Mouse (Mus musculus): ENCODE results near the gene Tmem41b.
"Not testable (repeated sequence)": the region's sequence is repeated elsewhere in the genome, so short reads cannot be mapped to it uniquely, and the experiment has no call there.

Tmem41b gene

GRCm38 (mm10) chr7:109986775-109987174, at the start of gene Tmem41b:
TSS of gene Tmem41b (minus strand) at chr7:109986929.
- DNase-seq (ENCODE audit: low spot score) = not testable (repeated sequence)

DNA sequence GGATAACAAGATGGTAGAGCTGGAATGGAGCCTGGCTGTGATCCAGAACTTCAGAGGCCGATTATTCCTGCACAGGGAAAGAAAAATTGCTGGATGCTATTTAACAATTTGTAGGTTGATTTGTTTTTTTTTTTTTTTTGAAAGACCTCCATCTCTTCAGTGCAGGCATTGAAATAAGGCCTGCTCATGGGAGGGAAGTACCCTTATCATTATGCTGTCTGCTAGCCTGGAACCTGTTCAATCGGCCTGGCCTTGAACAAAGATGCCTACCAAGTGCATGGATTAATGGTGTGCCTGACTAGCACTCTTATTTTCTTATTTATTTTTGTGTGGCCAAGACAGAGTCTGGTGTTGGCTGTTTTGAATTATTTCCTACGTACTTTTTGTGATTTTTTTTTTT, 43.6 kb upstream of the Tmem41b start:
- no peak for DNase-seq (ENCODE audit: low spot score)

GRCm38 (mm10) chr7:110028826-110029225, 42.1 kb upstream of the Tmem41b start:
- DNase-seq (ENCODE audit: low spot score) = no peak

DNA sequence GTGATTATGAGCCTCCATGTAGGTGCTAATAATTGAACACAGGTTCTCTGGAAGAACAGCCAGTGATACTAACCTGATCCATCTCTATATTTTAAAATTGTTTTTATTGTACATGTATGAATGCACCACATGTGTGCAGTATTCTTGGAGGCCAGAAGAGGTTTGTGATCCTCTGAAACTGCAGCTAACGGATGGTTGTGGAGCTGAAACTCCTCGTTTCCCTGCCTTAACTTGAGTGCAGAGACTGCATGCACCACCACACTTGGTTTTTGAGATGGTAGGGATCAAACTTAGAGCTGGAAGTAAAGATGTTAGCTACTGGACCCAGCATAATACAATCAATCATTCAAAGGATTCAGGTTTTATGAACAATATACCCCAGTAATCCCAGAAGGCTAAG, 39.9 kb upstream of the Tmem41b start:
- DNase-seq (ENCODE audit: low spot score) = no peak

- DNase-seq (ENCODE audit: low spot score) = no peak
Observed at GRCm38 (mm10) chr7:110023553-110023952, 36.8 kb upstream of the Tmem41b start.

DNA sequence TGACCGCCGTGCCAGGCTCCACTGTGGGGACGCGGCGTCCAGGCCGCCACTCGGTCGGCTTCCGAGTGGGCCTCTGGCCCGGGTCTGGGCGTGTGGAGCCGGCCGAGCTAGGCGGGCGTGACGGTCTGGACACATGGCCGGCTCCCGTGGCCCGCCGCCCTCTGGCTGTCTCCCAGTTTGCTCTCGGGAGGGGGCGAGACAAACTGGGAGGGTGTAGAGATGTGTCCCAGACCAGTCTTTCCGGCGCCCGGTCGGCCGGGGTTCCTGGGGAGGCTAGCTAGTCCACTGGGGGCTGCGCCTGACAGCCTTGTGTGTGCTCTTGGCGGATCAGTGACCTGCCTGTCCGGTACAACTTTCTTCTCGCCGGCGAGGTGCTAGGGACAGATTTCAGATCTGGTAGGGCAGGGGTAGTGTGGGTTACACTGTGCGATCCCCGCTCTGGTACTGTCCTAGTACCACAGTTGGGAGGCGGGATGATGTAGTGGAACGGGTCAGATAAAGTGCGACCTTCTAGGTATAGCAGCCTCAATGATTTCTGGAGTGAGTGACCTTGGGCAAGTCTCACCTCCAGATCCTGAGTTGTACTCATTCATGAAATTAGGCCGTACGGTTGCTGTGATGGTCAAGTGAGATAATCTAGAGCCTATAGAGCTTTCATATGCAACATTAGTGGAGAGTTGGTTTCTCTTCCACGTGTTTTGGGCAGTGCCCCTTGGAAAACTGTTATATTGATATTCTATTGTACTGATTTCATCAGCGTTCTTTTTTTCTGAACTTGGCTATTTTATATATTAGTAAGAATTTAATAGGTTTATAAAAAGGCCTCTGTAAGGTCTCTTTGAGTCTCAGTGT, 32.1 kb upstream of the Tmem41b start:
- DNase-seq (ENCODE audit: low spot score) = peak; percentile 50

GRCm38 (mm10) chr7:110018117-110018630, 31.4 kb upstream of the Tmem41b start, which contains the start of gene Ipo7:
TSS of gene Ipo7 (plus strand) at chr7:110018274.
- peak; percentile 84 for DNase-seq (ENCODE audit: low spot score)

- DNase-seq (ENCODE audit: low spot score) = no peak
Observed at GRCm38 (mm10) chr7:110014272-110014671, 27.5 kb upstream of the Tmem41b start.

GRCm38 (mm10) chr7:110011417-110011816, 24.7 kb upstream of the Tmem41b start:
- no peak for DNase-seq (ENCODE audit: low spot score)

- DNase-seq (ENCODE audit: low spot score) = no peak
Observed at GRCm38 (mm10) chr7:110009084-110009483, 22.4 kb upstream of the Tmem41b start.

- DNase-seq (ENCODE audit: low spot score) = no peak
Observed at GRCm38 (mm10) chr7:110008513-110008912, 21.8 kb upstream of the Tmem41b start.

DNA sequence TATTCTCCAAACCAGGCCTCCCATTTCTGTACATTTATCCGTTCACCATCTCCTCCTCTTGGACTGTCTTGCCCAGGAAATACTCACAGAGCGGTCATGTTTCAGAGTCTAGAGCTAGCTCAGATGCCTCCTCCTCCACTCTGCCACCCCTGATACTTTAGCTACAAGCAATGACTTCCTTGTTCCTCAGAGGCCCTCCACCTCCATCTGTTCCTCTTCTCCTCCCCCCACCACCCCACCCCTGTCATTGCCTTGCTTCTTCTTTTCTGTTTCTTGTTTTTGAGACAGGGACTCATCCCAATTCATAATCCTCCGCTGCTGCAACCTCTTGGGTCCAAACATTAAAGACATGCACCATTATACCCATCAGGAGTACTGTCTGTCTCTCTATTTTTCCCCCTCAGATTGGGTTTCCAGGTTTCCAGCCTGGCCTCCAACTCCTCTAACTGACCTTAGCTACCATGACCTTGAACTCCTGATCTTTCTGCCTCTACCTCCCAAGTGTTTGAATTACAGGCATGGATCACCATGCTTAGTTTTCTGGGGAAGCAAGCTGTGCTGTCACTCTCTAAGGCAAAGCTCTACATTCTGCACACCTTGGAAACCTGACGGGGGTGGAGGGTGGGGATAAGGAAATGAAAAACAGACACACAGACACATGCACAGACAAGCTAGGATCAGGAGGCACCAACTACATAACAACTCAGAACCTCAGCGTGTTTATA, 19.9 kb upstream of the Tmem41b start:
- no peak for DNase-seq (ENCODE audit: low spot score)

GRCm38 (mm10) chr7:110005976-110006375, 19.2 kb upstream of the Tmem41b start:
- DNase-seq (ENCODE audit: low spot score) = no peak

GRCm38 (mm10) chr7:110002968-110003367, 16.2 kb upstream of the Tmem41b start:
- DNase-seq (ENCODE audit: low spot score) = no peak

DNA sequence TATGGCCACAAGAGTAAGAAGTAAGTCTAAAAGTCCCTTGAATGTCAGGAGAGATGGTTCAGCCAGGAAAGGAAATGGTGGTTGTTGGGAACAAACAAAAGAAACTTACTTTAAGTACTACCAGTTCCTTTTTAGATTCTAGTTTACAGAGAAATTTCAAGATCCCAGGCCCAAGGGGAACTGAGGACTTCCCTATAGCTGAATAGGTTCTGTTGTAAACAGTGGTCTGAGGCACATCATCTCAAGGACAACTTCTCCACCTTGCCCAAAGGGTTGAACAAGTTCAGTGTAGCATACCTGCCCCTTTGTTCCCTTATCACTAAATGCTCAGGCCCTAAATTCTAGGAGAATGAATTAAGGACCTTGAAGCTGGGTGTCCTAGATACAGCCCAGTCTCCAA, 15.4 kb upstream of the Tmem41b start:
- no peak for DNase-seq (ENCODE audit: low spot score)

DNA sequence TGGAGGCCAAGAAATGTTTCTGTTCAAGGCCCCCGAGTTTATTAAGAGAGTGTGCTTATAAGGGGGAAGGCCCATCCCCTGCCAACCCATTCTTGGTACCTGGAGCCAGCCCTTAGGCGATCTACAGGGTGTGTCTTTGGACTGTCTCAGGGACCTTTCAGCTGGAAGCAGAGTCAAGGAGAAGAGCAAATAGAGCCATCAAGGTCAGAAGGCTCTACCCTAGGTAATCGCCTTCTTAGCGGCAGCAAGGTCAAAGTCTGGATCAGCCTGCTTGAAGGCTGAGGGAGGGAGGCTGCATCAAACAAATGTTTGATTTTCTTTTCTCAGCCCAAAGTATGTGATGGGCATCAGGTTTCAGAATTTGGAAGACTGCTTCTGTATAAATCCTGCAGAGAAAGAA, 11.7 kb upstream of the Tmem41b start:
- no peak for DNase-seq (ENCODE audit: low spot score)

GRCm38 (mm10) chr7:109993157-109993959, 6.6 kb upstream of the Tmem41b start:
- DNase-seq (ENCODE audit: low spot score) = peak; percentile 30

DNA sequence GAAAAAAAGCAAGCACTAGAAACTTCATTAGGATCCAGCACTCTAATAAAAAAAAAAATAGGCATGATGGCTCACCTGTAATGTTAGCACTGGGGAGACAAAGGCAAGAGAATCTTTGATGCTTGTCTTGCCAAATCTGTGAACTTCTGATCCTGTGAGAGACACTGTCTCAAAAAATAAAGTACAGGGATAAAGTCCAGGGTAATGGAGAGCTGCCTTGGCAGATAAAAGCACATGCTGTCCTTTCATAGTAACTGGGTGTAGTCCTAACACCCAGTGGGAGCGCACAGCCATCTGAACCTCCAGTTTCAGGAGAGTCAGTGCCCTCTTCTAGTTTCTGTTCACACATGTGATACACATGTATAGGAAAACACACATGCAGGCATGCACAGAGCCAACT, 4.6 kb upstream of the Tmem41b start:
- DNase-seq (ENCODE audit: low spot score) = no peak

DNA sequence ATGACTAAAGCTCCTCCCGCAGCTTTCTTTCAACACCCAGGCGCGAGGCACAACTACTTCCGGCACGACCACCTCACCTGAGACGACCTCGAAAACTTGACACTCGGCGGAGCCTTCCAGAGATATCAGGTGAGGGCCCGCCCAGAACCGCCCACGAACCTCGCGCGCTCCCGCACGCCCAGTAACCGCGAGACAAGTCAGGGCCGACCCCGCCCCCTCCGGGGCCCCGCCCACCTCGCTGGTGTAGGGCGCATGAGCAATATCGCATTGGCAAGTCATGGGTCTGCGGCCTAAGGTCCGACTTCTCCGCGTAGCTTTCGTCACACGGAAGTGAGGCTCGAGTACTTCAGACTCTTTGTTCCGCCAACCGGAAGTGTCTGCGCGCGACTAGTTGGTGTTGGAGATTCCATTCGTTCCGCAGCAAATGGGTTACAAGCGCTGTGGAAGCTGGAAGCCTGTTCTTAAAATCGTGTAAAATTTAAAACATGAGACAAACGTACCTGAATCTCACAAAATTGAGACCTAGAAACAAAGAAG, 528 bp downstream of the Tmem41b start:
- DNase-seq (ENCODE audit: low spot score) = peak; percentile 97

GRCm38 (mm10) chr7:109985661-109986132, 1.0 kb downstream of the Tmem41b start:
- DNase-seq (ENCODE audit: low spot score) = no peak

GRCm38 (mm10) chr7:109984608-109985007, 2.1 kb downstream of the Tmem41b start:
- DNase-seq (ENCODE audit: low spot score) = not testable (repeated sequence)

DNA sequence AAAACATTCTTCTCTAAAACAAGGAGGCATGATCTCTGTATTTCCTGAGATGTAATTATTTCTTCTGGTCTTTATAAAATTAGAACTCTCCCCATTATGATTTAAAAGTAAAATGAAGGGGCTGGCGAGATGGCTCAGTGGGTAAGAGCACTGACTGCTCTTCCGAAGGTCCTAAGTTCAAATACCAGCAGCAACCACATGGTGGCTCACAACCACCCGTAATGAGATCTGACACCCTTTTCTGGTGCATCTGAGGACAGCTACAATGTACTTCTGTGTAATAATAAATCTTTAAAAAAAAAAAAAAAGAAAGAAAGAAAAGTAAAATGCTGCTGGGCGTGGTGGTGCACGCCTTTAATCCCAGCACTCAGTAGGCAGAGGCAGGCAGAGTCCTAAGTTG, 9.6 kb downstream of the Tmem41b start:
- not testable (repeated sequence) for DNase-seq (ENCODE audit: low spot score)

Data from ovary, postnatal 14 days (tissue).